Mouse (Mus musculus) cerebellum, adult 9-11 months (tissue): ENCODE data around the gene Hpse2.
A peak's percentile ranks its signal among the peaks of the same experiment; 100 is the strongest.

ENCODE experiments used
- DNase-seq: peaks from one replicate; pipeline ENCODE4 v3.0.0; 2022

Hpse2 gene

GRCm38 (mm10) chr19:42948114-42948636, 440.0 kb downstream of the Hpse2 start:
- DNase-seq, result no peak

DNA sequence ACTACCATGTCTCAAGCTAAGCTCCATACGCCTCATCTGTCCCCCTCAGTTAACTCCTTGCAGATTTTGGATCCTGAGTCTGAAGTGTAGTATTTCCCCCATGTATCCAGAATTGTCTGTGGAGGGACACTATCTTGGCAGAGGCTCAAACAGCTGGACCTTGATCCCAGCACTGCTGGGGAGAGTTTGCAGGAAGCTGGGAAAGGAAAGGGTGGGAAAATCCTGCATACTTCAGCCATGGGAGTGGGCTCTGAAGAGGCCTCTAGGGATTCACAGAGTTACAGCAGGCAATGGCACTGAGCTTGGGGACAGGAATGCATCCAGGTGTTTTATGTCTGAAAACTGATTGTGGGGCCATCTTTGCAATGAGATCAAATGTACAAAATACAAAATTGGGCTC, 450.6 kb downstream of the Hpse2 start:
- DNase-seq, result no peak

DNA sequence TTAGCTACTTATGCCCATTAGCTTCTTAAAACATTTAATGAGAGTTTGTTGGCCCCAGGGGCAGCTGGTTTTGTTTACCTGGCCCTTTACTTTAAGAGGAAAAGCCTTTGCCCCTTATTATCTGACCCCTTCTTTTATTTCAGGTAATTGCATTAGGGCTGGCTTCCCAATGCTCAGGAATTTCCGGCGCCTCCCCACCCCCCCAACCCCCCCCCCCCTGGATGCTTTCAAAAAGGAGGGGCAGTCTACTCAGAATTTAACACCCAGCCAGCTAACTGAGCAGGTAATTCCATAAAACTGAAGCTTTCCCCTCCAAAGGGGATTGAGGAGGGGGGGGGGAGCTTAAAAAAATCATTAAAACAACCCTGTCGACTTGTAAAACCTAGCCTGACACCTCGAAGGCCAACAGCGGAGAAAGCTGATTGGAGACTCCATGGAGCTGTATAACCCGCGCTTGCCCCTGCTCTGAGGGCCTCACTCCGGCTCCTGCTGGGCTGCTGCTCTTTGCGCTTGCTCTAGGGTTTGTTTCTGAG, 451.4 kb downstream of the Hpse2 start:
- DNase-seq, result no peak

DNA sequence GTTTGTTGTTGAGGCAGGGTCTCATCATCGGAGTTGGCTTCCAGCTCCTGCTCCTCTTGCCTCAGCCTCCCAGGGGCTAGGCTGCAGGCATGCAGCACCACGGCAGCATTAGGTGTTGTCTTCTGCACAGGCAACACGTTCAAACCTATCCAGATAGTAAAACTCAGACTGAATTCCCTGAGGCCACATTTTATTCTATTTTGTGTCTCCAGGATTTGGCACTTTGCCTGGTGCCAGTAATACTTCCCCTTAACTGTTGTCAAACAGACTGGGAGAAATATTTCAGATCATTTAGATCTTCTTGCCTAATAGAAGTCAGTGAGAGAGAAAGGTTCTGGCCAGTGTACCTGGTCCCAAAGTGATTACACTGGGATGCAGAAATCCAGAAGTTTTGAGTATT, 458.5 kb downstream of the Hpse2 start:
- DNase-seq, result no peak

GRCm38 (mm10) chr19:42928271-42928670, 459.9 kb downstream of the Hpse2 start:
- no peak for DNase-seq

DNA sequence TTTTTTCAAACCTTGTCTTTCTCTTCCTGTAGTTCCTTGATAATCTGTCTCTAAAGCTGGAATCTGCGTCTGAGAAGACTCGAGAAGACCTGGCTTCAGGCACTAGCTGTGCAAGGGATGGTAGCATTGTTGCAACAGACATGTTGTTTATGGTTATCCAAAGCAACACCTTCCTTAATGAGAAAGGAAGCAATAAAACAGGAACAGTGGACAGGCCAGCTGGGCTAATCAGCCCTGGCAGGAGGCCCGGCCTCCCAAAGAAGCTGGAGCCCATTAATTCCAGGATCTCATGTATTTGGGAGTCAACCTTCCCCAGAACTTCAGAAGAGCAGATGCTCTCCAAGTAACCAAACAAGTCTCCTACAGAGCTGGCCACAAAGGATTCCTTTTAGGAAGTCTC, 465.5 kb downstream of the Hpse2 start:
- DNase-seq, result no peak

- no peak for DNase-seq
Observed at GRCm38 (mm10) chr19:42913703-42914102, 474.5 kb downstream of the Hpse2 start.

- no peak for DNase-seq
Observed at GRCm38 (mm10) chr19:42909719-42910118, 478.4 kb downstream of the Hpse2 start.

DNA sequence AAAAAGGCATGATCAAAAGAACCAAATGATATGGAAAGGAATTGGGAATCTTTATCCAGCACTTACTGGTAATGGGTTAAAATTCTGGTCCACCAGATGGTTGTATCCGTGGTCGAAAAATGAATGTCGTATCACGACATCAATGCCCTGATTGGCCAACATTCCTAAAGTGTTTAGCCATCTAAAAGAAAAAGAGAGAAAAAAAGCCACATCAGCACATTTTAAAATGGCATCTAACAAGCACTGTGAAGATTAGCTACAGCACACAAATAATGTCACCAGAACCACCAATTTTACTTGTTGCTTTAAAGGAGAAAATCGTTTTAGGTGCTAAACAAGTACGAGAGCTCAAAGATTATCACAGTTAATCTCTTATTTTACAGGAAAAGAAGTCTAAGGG, 479.6 kb downstream of the Hpse2 start:
- no peak for DNase-seq

DNA sequence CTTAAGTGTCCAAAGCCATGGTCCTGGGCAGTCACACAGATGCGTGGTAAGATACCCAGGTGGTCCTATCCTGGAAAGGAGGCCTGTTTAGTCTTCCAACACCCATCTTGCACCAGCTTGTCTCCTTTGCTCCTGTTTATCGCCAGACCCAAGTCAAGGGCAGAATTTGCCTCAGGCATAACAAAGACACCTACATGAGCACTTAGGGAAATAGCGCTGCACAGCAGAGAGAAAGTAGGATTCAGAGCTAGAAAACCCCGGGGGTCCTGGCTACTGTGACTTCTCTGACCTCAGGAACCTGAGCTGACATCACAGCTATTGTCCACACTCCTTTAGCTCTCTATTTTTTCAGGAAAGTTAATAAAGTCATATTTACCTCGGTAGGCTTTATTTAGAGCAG, 481.8 kb downstream of the Hpse2 start:
- DNase-seq, result no peak

- no peak for DNase-seq
Observed at GRCm38 (mm10) chr19:42904726-42905125, 483.4 kb downstream of the Hpse2 start.

GRCm38 (mm10) chr19:42904240-42904639, 483.9 kb downstream of the Hpse2 start:
- no peak for DNase-seq

GRCm38 (mm10) chr19:42903840-42904239, 484.3 kb downstream of the Hpse2 start:
- no peak for DNase-seq

DNA sequence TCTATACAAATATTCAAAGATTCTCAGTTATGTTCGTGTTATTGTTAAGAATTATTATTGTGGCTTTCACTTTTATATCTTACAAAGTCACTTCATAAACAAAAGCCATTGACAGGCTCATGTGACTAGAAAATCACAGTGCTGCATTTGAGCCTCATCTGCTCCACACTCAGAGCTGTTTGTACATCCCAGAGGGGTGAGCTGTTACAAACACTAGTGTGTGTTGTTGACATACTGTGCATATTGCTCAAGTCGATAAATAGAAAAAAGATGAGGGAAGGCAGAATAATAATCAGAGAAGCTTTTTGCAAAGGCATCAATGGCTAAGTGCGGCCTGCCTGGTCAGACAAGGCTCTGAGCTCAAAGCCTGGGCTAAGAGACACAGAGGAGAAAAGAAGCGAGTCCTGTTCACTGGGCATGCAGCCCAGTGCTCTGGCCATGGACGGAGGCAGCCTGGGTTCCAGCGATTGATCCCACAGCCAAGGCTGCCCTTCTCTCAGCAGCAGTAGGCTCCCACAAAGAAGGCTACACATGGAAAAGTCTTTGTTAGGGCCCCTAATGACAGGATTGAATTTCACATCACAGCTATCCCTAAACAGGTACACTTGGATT, 485.6 kb downstream of the Hpse2 start:
- DNase-seq, result peak; percentile 2

GRCm38 (mm10) chr19:42891599-42891998, 496.6 kb downstream of the Hpse2 start:
- DNase-seq, result no peak

DNA sequence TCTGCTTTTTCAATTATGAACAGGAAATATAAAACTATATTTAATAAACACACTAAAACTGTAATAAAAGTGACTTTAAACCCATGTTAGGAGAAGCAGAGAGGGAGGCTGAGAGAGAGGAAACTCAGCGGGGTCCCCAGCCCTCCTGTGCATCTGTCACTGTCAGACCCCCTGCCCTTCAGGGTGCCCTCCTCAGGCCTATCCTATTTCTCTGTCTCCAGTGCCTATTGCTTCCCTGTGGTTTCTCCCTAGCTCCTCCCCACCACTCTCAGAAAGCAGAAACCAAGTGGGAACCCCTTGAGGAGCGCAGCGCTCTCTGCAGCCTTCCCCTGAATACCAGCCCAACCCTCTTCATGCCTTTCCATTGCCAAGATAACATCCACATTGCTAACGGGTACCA, 510.5 kb downstream of the Hpse2 start:
- DNase-seq, result no peak

DNA sequence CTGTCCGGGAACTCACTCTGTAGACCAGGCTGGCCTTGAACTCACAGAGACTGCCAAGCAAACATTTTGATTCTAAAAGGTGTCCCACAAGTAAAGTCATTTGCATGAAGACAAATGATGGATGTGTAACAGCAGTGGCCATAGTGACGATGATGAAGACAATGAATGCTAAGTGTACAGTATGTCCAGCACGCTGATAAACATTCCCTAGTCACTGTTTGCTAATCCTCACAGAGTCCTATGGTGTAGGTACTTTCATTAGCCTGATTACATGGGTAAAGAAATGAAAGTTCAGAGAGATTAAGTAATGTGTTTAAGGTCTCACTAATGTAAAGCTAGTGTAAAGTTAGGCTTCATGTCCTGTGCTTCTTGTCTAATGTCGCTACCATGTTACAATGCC, 511.6 kb downstream of the Hpse2 start:
- no peak for DNase-seq

- no peak for DNase-seq
Observed at GRCm38 (mm10) chr19:42869663-42870530, 518.3 kb downstream of the Hpse2 start.

DNA sequence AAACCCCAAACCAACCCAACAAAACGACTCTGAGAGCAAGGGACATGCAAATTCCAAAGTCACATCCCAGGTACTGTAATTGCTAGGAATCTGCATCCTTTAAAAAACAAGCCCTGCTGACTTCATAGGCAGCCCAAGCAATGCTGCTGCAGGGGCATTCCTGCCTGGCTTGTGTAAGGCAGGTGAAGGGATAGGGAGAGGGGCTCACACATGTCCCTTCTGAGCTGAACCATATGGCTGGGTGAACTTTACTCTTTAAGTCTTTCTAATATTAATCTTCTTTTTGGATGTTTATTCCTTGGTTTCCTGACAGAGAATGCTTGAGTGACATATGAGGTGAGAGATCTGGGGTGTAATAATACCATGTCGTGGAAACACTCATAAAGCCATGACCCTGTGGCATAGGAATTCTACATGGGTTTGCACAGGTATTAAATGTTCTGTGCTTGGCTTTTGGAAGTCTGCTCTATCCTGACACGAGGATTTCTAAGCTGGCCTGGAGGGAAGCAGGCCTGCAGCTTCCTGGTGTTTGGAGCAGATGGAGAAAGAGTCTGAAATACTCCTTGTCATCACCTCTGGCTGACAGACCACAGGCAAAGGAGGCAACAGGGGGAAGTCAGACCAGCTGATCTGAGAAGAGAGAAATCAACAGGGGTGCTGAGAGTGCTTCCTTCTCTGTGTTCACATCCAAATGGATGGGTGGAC, 519.0 kb downstream of the Hpse2 start:
- DNase-seq, result no peak

DNA sequence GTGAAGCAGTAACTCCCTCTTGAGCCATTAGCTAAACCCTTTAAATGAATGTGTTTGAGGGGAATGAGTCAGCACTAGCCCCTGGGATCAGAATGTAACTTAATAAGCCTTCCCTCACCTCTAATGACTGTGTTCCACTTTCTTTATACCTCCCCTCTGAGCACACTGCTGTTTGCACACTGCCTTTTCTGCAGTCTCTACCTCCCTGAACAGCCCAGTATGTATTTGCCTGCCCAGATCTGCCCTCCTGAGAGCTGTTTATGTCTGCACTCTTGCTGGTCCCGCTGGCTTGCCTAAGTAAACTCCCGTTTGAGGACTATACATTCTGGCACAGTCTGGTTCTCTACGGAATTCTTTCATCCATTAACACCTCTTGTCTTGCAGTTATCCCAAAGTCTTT, 525.1 kb downstream of the Hpse2 start:
- DNase-seq, result no peak

DNA sequence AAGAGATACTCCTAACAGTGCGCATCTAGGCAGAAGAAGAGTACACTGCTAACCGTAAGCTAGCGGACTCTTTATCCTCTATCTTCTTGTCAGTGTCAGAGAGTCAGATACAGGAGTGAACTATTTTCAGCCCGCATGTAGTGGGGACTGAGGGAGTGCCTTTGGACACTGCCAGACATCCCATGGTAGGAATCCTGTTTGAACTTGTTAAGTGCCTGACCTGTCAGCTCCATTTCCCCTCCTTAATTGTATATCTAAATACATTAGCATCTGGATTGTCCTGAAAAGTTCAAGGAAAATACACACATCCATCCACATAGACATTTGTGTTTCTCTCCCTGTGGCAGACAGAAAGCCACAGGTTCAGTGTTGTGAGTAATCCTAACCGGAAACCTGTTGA, 531.1 kb downstream of the Hpse2 start:
- DNase-seq, result no peak

- no peak for DNase-seq
Observed at GRCm38 (mm10) chr19:42855649-42856048, 532.5 kb downstream of the Hpse2 start.

GRCm38 (mm10) chr19:42850444-42850843, 537.7 kb downstream of the Hpse2 start:
- DNase-seq, result no peak
